ENCODE assay signal across 12 mouse cellular contexts in the genomic region with DNA sequence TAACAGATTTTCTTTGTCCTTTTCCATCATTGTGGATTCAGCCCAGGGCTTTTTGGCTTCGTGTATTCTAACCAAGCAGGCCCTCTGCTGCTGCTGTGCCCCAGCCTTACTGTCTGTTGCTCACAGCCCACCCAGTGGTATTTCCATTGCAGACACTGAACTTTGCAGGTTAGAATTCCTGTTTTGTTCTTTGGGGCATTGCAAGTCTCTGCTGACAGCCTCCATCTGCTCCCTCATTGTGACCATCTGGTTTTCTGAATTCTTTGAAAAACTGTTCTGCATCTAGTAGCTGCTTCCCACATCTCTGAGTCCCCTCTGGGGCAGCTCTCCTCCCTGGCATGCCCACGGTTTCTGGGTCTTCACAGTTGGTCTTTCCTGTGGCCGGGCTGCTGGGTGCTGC. TPM values are rescaled to one million over a fixed set of nuclear protein-coding genes. Genes with fewer than 3 reads are reported as not detected.
DNase-seq lines count a peak whose midpoint lies in the region; ATAC-seq lines count a peak whose summit lies in the region.
"Had no signal": no experiment of that assay in that cellular context is flagged by ENCODE, and none has a peak within 500 bp of the region (broad histone marks: within the 10 kb centered on the region; RNA-seq: fewer than 3 reads in every experiment).

No protein-coding gene starts in this region.

- no peaks in the 10 kb centered on the region for H3K36me3 ChIP-seq in midbrain, embryonic 10.5 days
- H3K36me3 ChIP-seq in midbrain, embryonic 13.5 days, result no peaks in the 10 kb centered on the region
- no peaks in the 10 kb centered on the region for H3K36me3 ChIP-seq in hindbrain, embryonic 13.5 days
- no peaks in the 10 kb centered on the region for H3K36me3 ChIP-seq in intestine, embryonic 16.5 days (ENCODE audit: control insufficient read depth, insufficient read depth, low read length)
- no peaks in the 10 kb centered on the region for H3K36me3 ChIP-seq in heart, embryonic 12.5 days
- H3K36me3 ChIP-seq: neural tube, embryonic 13.5 days had no signal

- no peak overlapping the region for H3K4me2 ChIP-seq in midbrain, embryonic 13.5 days (replicated peaks)
- H3K4me2 ChIP-seq in hindbrain, embryonic 13.5 days, result no peak overlapping the region
- H3K4me2 ChIP-seq in intestine, embryonic 16.5 days (ENCODE audit: low read depth, low read length), result no peak overlapping the region
- no peak overlapping the region for H3K4me2 ChIP-seq in heart, embryonic 12.5 days
- H3K4me2 ChIP-seq: neural tube, embryonic 13.5 days had no signal

- DNase-seq in cerebellum, adult 11-12 months, result peak; percentile 64
- DNase-seq in midbrain, embryonic 10.5 days (ENCODE audit: low spot score), result no peak
- DNase-seq in left cerebral cortex, postnatal 14 days (ENCODE audit: low spot score in 2 of 2), result peak; percentile 57 to 60
- DNase-seq: gastrocnemius, adult 2 months; kidney, adult 18-20 months; lung, adult 18-20 months had no signal

- 61% methylated on average over 3 of the region's 3 CpGs for WGBS in midbrain, embryonic 10.5 days
- WGBS in midbrain, embryonic 13.5 days, result 43% methylated on average over 3 of the region's 3 CpGs
- WGBS in hindbrain, embryonic 13.5 days, result 31% methylated on average over 3 of the region's 3 CpGs
- 40% methylated on average over 3 of the region's 3 CpGs for WGBS in intestine, embryonic 16.5 days
- WGBS in heart, embryonic 12.5 days, result 49% methylated on average over 3 of the region's 3 CpGs

- no peak overlapping the region for H3K4me3 ChIP-seq in midbrain, embryonic 10.5 days
- H3K4me3 ChIP-seq in midbrain, embryonic 13.5 days (replicated peaks), result no peak overlapping the region
- H3K4me3 ChIP-seq in hindbrain, embryonic 13.5 days, result no peak overlapping the region
- H3K4me3 ChIP-seq in intestine, embryonic 16.5 days (ENCODE audit: low read length), result no peak overlapping the region
- no peak overlapping the region for H3K4me3 ChIP-seq in heart, embryonic 12.5 days
- H3K4me3 ChIP-seq: gastrocnemius, adult 2 months; neural tube, embryonic 13.5 days had no signal

- no peaks in the 10 kb centered on the region for H3K9me3 ChIP-seq in midbrain, embryonic 10.5 days (replicated peaks)
- H3K9me3 ChIP-seq in midbrain, embryonic 13.5 days, result no peaks in the 10 kb centered on the region
- no peaks in the 10 kb centered on the region for H3K9me3 ChIP-seq in hindbrain, embryonic 13.5 days
- H3K9me3 ChIP-seq in intestine, embryonic 16.5 days (ENCODE audit: control insufficient read depth, low read length), result no peaks in the 10 kb centered on the region
- H3K9me3 ChIP-seq in heart, embryonic 12.5 days (replicated peaks), result no peaks in the 10 kb centered on the region
- H3K9me3 ChIP-seq: neural tube, embryonic 13.5 days had no signal

- H3K4me1 ChIP-seq in midbrain, embryonic 10.5 days, result peaks cover 23% of the 10 kb centered on the region
- H3K4me1 ChIP-seq in midbrain, embryonic 13.5 days (replicated peaks), result peaks cover 20% of the 10 kb centered on the region
- H3K4me1 ChIP-seq in hindbrain, embryonic 13.5 days (replicated peaks), result peaks cover 31% of the 10 kb centered on the region
- H3K4me1 ChIP-seq in intestine, embryonic 16.5 days (ENCODE audit: control insufficient read depth, insufficient read depth, low read length), result no peaks in the 10 kb centered on the region
- H3K4me1 ChIP-seq in heart, embryonic 12.5 days (replicated peaks), result peaks cover 36% of the 10 kb centered on the region

- H3K27me3 ChIP-seq in midbrain, embryonic 10.5 days (ENCODE audit: low read depth, poor library complexity, severe bottlenecking), result no peaks in the 10 kb centered on the region
- no peaks in the 10 kb centered on the region for H3K27me3 ChIP-seq in midbrain, embryonic 13.5 days
- peaks cover 13% of the 10 kb centered on the region; the same call in 1 of the 2 replicates for H3K27me3 ChIP-seq in hindbrain, embryonic 13.5 days
- no peaks in the 10 kb centered on the region for H3K27me3 ChIP-seq in intestine, embryonic 16.5 days (replicated peaks; ENCODE audit: control insufficient read depth, insufficient read depth, low read length)
- no peaks in the 10 kb centered on the region for H3K27me3 ChIP-seq in heart, embryonic 12.5 days (replicated peaks)
- H3K27me3 ChIP-seq: neural tube, embryonic 13.5 days had no signal

- intact Hi-C loops in left cerebral cortex, postnatal 14 days (cut with DNase I), result no loop called here

- ATAC-seq in cerebellum, adult (ENCODE audit: insufficient number of reproducible peaks, low FRiP score, low TSS enrichment), result no peak
- no peak for ATAC-seq in midbrain, embryonic 13.5 days
- no peak for ATAC-seq in hindbrain, embryonic 13.5 days (ENCODE audit: low FRiP score)
- no peak for ATAC-seq in intestine, embryonic 16.5 days
- ATAC-seq in heart, embryonic 12.5 days (ENCODE audit: insufficient number of reproducible peaks, low FRiP score), result no peak

- no peak overlapping the region for H3K9ac ChIP-seq in midbrain, embryonic 13.5 days (replicated peaks)
- H3K9ac ChIP-seq in hindbrain, embryonic 13.5 days, result no peak overlapping the region
- no peak overlapping the region for H3K9ac ChIP-seq in intestine, embryonic 16.5 days (ENCODE audit: low read depth, low read length)
- H3K9ac ChIP-seq in heart, embryonic 12.5 days, result no peak overlapping the region
- H3K9ac ChIP-seq: neural tube, embryonic 13.5 days had no signal

- H3K27ac ChIP-seq in midbrain, embryonic 10.5 days (replicated peaks), result peak overlapping the region; percentile 46
- H3K27ac ChIP-seq in midbrain, embryonic 13.5 days, result no peak overlapping the region
- peak overlapping the region; percentile 40; the same call in 1 of the 2 replicates for H3K27ac ChIP-seq in hindbrain, embryonic 13.5 days
- H3K27ac ChIP-seq in intestine, embryonic 16.5 days (ENCODE audit: low read length), result no peak overlapping the region
- H3K27ac ChIP-seq in heart, embryonic 12.5 days (ENCODE audit: poor library complexity, severe bottlenecking), result no peak overlapping the region
- H3K27ac ChIP-seq: gastrocnemius, adult 2 months; neural tube, embryonic 13.5 days had no signal

RNA-seq across cellular contexts. Expression of gene Lrpap1, which starts 35.8 kb away (rescaled TPM):
- 84.5 and 105 TPM in 2 replicates for polyA plus RNA-seq in midbrain, embryonic 10.5 days (2016; fragmentation: Nextera tagmentation; extraction: Ambion mirVana)
- 108 and 114 TPM in 2 replicates for polyA plus RNA-seq in midbrain, embryonic 13.5 days (2015; fragmentation: Nextera tagmentation; extraction: Ambion mirVana)
- polyA plus RNA-seq in hindbrain, embryonic 13.5 days (2015; fragmentation: Nextera tagmentation; extraction: Ambion mirVana), result 120 and 126 TPM in 2 replicates
- 100 to 1,000 TPM; 119 to 122 TPM for total RNA-seq in left cerebral cortex, postnatal 14 days (2021)
- 78.4 and 82.6 TPM in 2 replicates for polyA plus RNA-seq in intestine, embryonic 16.5 days (2015; fragmentation: Nextera tagmentation; extraction: Ambion mirVana)
- polyA plus RNA-seq in heart, embryonic 12.5 days (2016; fragmentation: Nextera tagmentation; extraction: Ambion mirVana), result 142 and 147 TPM in 2 replicates

Comparison
In these comparisons a context has a peak if more than half of its experiments do, and no peak if none do; other contexts are left out.
1. H3K27ac ChIP-seq: peak in midbrain, embryonic 10.5 days (single experiment) and hindbrain, embryonic 13.5 days (single experiment); none in midbrain, embryonic 13.5 days (single experiment), intestine, embryonic 16.5 days (single experiment) and heart, embryonic 12.5 days (single experiment).